Mouse (Mus musculus): Measurements from ENCODE around the gene Pdcl2. TPM values are rescaled to one million over a fixed set of nuclear protein-coding genes. Genes with fewer than 3 reads are reported as not detected.

The Pdcl2 gene
- polyA plus RNA-seq, 1 experiment from 2014 or later = not detected

DNA sequence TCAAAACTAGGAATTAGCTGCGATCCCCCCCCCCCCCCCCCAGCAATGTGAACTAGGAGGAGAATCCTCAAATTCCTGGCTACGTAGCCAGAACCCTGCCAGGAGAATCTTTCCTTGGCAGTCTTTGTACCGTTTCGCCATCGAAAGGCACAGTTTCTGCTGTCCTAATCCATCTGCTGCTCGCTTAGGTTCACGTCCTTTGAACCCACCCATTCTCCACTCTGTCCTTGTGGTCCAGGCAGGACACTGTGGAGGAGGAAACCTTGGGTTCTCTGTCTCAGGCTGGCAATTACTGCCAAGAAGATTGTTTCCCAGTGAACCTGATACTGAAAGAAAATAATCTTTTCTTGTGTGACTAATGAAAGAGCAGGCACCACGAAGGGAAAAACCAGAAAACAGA lies 25.3 kb downstream of the Pdcl2 start:
- Histone ChIP-seq H3K36me3 (ENCODE audit: control insufficient read depth, insufficient read depth, low read length) (no peaks in the 10 kb centered on the region), H3K27me3 (ENCODE audit: control insufficient read depth, insufficient read depth, low read length) (no peaks in the 10 kb centered on the region), H3K4me3 (replicated peaks; ENCODE audit: low read length) (peak overlapping the region; percentile 92), H3K9ac (ENCODE audit: low read length) (peak overlapping the region; percentile 58), H3K4me2 (ENCODE audit: low read depth, low read length) (peak overlapping the region; percentile 85), H3K9me3 (replicated peaks; ENCODE audit: control insufficient read depth, low read length) (no peaks in the 10 kb centered on the region), H3K27ac (ENCODE audit: low read length) (peak overlapping the region; percentile 62), H3K4me1 (ENCODE audit: control insufficient read depth, insufficient read depth, low read length) (peaks cover 17% of the 10 kb centered on the region)
- no peak for ATAC-seq (ENCODE audit: insufficient read depth, low FRiP score)
- WGBS = 9% methylated on average over 8 of the region's 8 CpGs

DNA sequence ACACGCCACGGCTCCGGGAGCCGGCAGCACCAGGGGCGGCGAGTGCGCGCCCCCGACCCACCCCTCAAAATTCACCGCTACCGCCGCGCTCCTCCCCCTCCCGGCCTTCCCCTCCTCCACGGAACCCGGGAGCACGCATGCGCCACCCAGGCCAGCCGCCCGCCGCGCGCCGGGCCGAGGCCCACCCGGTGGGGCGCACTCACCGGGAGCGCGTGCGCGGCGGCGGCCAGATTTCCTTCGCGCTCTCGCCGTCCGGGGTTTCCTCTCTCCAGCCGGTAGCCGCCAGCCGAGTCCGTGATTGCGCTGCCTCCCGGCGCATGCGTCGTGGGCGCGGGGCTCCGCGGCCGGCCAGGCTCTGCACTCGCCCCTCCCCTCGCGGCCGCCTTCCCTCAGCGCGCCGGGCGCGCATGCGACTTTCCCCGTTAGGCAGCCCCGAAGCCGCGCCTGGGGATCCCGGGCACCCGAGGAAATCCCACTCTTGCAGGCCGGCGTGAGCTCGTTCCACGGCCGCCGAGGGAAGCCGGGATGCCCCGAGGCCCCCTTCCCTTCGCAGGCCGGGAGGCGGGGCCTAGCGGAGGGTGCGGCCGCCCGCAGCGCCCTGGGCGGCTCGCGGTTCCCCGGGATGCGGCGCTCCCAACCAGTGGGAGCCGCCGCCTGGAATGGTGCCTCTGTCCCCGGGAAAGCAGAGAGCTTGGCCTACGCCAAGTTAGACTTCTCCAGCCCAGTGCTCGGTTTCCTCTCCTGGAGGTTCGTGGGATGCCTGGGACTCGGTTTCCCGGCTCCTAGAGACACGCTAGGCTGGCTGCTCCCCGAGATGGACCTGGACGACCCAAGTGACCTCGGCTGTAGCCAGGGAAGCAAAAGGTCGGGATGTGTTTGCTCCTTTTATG lies 26.3 kb downstream of the Pdcl2 start, which contains the start of gene Clock:
Gene Clock (minus strand): TSS at position 341 of the 890 bp plus-strand sequence.
- Histone ChIP-seq H3K27me3 (ENCODE audit: control insufficient read depth, insufficient read depth, low read length) (no peaks in the 10 kb centered on the region), H3K4me2 (ENCODE audit: low read depth, low read length) (peak within 1 kb of the TSS; percentile 85), H3K4me3 (replicated peaks; ENCODE audit: low read length) (peak within 1 kb of the TSS; percentile 92), H3K27ac (ENCODE audit: low read length) (peak within 1 kb of the TSS; percentile 98), H3K9ac (ENCODE audit: low read length) (peak within 1 kb of the TSS; percentile 97), H3K4me1 (ENCODE audit: control insufficient read depth, insufficient read depth, low read length) (peaks cover 17% of the 10 kb centered on the region), H3K36me3 (ENCODE audit: control insufficient read depth, insufficient read depth, low read length) (no peaks in the 10 kb centered on the region), H3K9me3 (replicated peaks; ENCODE audit: control insufficient read depth, low read length) (no peaks in the 10 kb centered on the region)
- ATAC-seq (ENCODE audit: insufficient read depth, low FRiP score) = peak; percentile 87
- WGBS = under 1% methylated on average over 98 of the region's 104 CpGs

DNA sequence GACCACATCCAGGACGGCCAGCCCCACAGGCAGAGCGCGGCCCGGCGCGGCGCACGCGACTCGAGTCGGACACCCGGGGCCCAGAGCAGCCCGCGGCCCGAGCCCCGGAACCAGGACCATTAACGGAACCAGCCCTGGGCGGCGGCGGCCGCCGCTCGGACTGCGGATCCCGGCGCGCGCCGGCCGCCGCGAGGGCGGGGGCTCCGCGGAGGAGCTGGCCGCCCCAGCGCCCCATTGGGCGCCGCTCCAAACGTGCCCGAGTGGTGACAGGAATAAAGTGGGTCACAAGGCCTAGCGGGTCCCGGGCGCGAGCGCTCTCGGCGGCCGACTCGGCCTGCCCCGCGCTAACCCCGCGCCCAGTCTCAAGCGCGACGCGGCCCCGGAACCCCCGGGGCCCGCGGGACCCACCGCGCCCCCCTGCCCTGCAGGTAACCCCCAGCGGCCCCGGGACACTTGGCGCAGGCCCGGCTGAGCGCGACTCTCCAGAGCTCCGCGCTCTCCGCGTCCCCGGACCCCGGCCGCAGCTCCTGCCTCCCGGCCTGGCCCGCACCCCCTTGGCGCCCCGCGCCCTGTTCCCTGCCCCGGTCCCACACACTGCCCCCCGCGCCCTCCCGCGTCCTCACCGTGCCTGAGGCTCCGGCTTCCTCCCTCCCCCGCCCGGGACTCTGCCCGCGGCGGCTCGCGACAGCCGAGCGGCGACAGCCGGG lies 27.1 kb downstream of the Pdcl2 start:
- under 1% methylated on average over 67 of the region's 100 CpGs for WGBS
- Histone ChIP-seq H3K9me3 (replicated peaks; ENCODE audit: control insufficient read depth, low read length) (no peaks in the 10 kb centered on the region), H3K4me2 (ENCODE audit: low read depth, low read length) (peak overlapping the region; percentile 77), H3K9ac (ENCODE audit: low read length) (peak overlapping the region; percentile 97), H3K4me3 (replicated peaks; ENCODE audit: low read length) (peak overlapping the region; percentile 92), H3K27me3 (ENCODE audit: control insufficient read depth, insufficient read depth, low read length) (no peaks in the 10 kb centered on the region), H3K4me1 (ENCODE audit: control insufficient read depth, insufficient read depth, low read length) (peaks cover 17% of the 10 kb centered on the region), H3K36me3 (ENCODE audit: control insufficient read depth, insufficient read depth, low read length) (no peaks in the 10 kb centered on the region), H3K27ac (ENCODE audit: low read length) (peak overlapping the region; percentile 98)
- peak; percentile 75 for ATAC-seq (ENCODE audit: insufficient read depth, low FRiP score)

DNA sequence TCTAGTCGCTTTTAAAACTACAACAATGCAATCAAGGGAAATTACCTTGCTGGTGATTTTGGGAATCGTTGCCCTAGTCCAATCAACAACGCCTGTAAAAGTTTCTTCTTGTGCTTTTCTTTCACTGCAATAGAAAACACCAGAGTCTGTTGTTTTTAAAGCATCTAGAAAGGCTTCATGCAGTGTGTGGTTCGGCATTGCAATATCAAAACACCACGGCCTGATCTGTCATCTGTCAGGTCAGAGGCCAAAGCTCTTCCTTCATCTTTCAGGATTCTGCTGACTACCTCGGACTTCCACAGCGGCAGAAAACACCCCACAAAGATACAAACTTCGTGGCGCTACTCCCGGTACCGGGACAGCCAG lies 27.6 kb downstream of the Pdcl2 start:
- H3K27ac ChIP-seq (ENCODE audit: low read length) = peak overlapping the region; percentile 98
- peak overlapping the region; percentile 77 for H3K4me2 ChIP-seq (ENCODE audit: low read depth, low read length)
- ATAC-seq (ENCODE audit: insufficient read depth, low FRiP score) = no peak
- peak overlapping the region; percentile 97 for H3K9ac ChIP-seq (ENCODE audit: low read length)
- WGBS = 6% methylated on average over 11 of the region's 11 CpGs
- no peaks in the 10 kb centered on the region for H3K36me3 ChIP-seq (ENCODE audit: control insufficient read depth, insufficient read depth, low read length)
- H3K27me3 ChIP-seq (ENCODE audit: control insufficient read depth, insufficient read depth, low read length) = no peaks in the 10 kb centered on the region
- H3K9me3 ChIP-seq (replicated peaks; ENCODE audit: control insufficient read depth, low read length) = no peaks in the 10 kb centered on the region
- peak overlapping the region; percentile 92 for H3K4me3 ChIP-seq (replicated peaks; ENCODE audit: low read length)
- H3K4me1 ChIP-seq (ENCODE audit: control insufficient read depth, insufficient read depth, low read length) = peaks cover 17% of the 10 kb centered on the region

DNA sequence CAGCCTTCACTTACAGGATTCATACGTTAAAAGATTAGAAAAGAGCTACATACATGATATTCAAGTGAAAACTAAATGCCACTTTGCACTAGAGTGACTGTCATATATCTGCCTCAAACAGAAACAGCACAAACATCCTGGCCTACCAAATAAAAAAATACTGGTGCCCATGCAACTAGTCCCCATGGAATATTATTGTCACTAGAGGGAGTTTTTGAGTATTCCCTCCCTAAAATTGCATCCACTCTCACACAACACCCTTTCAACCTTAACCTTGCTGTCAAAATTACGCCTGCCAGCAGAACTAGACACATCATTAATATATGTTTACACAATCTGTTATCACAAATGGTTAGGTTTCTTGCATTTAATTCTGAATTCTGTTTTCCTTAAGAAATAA lies 28.9 kb downstream of the Pdcl2 start:
- ATAC-seq (ENCODE audit: insufficient read depth, low FRiP score) = no peak
- H3K27me3 ChIP-seq (ENCODE audit: control insufficient read depth, insufficient read depth, low read length) = no peaks in the 10 kb centered on the region
- peaks cover 17% of the 10 kb centered on the region for H3K4me1 ChIP-seq (ENCODE audit: control insufficient read depth, insufficient read depth, low read length)
- no peak overlapping the region for H3K9ac ChIP-seq (ENCODE audit: low read length)
- H3K9me3 ChIP-seq (replicated peaks; ENCODE audit: control insufficient read depth, low read length) = no peaks in the 10 kb centered on the region
- no peak overlapping the region for H3K27ac ChIP-seq (ENCODE audit: low read length)
- H3K4me2 ChIP-seq (ENCODE audit: low read depth, low read length) = no peak overlapping the region
- H3K4me3 ChIP-seq (replicated peaks; ENCODE audit: low read length) = no peak overlapping the region
- WGBS = 83% methylated on average over 2 of the region's 2 CpGs
- H3K36me3 ChIP-seq (ENCODE audit: control insufficient read depth, insufficient read depth, low read length) = no peaks in the 10 kb centered on the region

DNA sequence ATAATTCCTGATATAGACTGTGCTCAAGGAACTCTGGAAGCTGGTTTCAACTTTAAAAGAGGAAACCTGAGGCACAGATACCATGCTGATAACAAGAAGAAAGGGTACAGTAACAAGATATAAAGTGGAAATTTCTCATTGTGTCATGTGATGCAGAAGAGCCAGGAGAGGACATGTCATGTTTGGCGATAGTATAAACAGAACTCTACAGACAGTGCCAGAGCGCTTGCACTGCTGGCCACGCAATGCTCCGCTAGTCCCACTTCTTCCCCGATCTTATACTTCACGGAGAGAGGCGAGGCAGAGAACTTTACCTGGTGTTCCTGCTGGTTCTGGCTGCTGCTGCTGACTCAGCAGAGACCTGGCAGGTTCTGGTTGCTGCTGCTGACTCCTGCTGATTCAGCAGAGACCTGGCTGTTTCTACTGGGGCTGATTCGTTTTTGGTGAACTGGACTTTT lies 41.7 kb downstream of the Pdcl2 start:
- H3K4me3 ChIP-seq (replicated peaks; ENCODE audit: low read length) = no peak overlapping the region
- H3K27ac ChIP-seq (ENCODE audit: low read length) = no peak overlapping the region
- no peak for ATAC-seq (ENCODE audit: insufficient read depth, low FRiP score)
- no peak overlapping the region for H3K4me2 ChIP-seq (ENCODE audit: low read depth, low read length)
- 0 out of 2 replicates have a peak, but pooled peaks cover 2% of the 10 kb centered on the region for H3K4me1 ChIP-seq (ENCODE audit: control insufficient read depth, insufficient read depth, low read length)
- no peaks in the 10 kb centered on the region for H3K27me3 ChIP-seq (ENCODE audit: control insufficient read depth, insufficient read depth, low read length)
- H3K9me3 ChIP-seq (replicated peaks; ENCODE audit: control insufficient read depth, low read length) = no peaks in the 10 kb centered on the region
- H3K36me3 ChIP-seq (ENCODE audit: control insufficient read depth, insufficient read depth, low read length) = no peaks in the 10 kb centered on the region
- H3K9ac ChIP-seq (ENCODE audit: low read length) = no peak overlapping the region
- 77% methylated on average over 8 of the region's 8 CpGs for WGBS

DNA sequence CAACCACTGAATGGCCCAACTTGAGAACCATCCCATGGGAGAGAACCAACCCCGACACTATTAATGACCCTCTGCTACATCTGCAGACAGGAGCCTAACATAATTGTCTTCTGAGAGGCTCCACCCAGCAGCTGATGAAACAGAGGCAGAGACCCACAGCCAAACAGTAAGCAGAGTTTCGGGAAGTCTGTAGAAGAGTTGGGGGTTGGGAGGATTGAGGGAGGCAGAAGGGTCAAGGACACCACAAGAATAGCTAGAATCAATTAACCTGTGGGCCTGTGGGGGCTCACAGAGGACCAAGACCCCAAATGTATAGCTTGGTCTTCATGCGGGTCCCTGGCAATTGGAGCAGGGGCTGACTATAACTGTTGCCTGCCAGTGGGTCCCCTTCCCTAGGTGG lies 42.7 kb downstream of the Pdcl2 start:
- 89% methylated on average over 3 of the region's 3 CpGs for WGBS
- Histone ChIP-seq H3K4me2 (ENCODE audit: low read depth, low read length) (no peak overlapping the region), H3K9me3 (replicated peaks; ENCODE audit: control insufficient read depth, low read length) (no peaks in the 10 kb centered on the region), H3K4me1 (ENCODE audit: control insufficient read depth, insufficient read depth, low read length) (0 out of 2 replicates have a peak, but pooled peaks cover 2% of the 10 kb centered on the region), H3K36me3 (ENCODE audit: control insufficient read depth, insufficient read depth, low read length) (no peaks in the 10 kb centered on the region), H3K4me3 (replicated peaks; ENCODE audit: low read length) (no peak overlapping the region), H3K27me3 (ENCODE audit: control insufficient read depth, insufficient read depth, low read length) (no peaks in the 10 kb centered on the region), H3K9ac (ENCODE audit: low read length) (no peak overlapping the region), H3K27ac (ENCODE audit: low read length) (no peak overlapping the region)
- ATAC-seq (ENCODE audit: insufficient read depth, low FRiP score) = no peak

DNA sequence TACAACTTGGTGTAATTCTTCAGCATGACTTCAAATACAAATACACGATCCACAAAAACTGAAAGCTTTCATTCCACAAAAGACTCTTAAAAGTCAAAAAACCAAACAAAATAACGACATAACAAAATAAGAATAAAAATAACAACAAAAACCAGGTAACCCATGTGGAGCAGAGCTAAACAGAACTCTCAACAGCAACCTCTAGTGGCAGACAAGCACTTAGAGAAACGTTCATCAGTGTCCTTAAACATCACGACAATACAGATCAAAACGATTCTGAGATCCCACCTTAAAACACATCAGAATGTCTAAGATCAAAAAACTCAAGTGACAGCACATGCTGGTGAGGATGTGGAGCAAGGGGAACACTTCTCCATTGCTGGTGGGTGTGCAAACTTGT lies 43.9 kb downstream of the Pdcl2 start:
- WGBS = 77% methylated on average over 5 of the region's 5 CpGs
- Histone ChIP-seq H3K36me3 (ENCODE audit: control insufficient read depth, insufficient read depth, low read length) (no peaks in the 10 kb centered on the region), H3K27me3 (ENCODE audit: control insufficient read depth, insufficient read depth, low read length) (no peaks in the 10 kb centered on the region), H3K9me3 (replicated peaks; ENCODE audit: control insufficient read depth, low read length) (no peaks in the 10 kb centered on the region), H3K4me2 (ENCODE audit: low read depth, low read length) (no peak overlapping the region), H3K27ac (ENCODE audit: low read length) (no peak overlapping the region), H3K4me1 (ENCODE audit: control insufficient read depth, insufficient read depth, low read length) (0 out of 2 replicates have a peak, but pooled peaks cover 2% of the 10 kb centered on the region), H3K9ac (ENCODE audit: low read length) (no peak overlapping the region), H3K4me3 (replicated peaks; ENCODE audit: low read length) (no peak overlapping the region)
- no peak for ATAC-seq (ENCODE audit: insufficient read depth, low FRiP score)

DNA sequence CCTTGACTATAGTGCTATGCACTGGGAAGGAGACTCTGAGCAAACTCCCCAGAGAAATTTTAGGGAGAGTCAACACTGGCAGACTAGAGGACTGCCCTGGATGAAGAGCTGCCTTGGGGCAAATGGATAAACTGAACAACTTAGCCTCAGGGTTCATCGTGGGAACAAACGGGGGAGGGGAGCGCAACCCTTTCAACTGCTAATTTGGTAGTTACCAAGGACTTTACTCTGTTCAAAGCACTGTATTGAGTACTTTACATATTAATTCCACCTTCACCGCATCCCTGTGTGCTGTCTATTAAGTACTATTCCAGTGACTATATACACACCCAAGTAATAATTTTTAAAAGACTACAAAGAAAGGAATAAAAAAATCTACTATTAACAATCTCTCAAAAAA lies 45.3 kb downstream of the Pdcl2 start:
- Histone ChIP-seq H3K36me3 (ENCODE audit: control insufficient read depth, insufficient read depth, low read length) (no peaks in the 10 kb centered on the region), H3K4me1 (ENCODE audit: control insufficient read depth, insufficient read depth, low read length) (0 out of 2 replicates have a peak, but pooled peaks cover 2% of the 10 kb centered on the region), H3K27ac (ENCODE audit: low read length) (no peak overlapping the region), H3K27me3 (ENCODE audit: control insufficient read depth, insufficient read depth, low read length) (no peaks in the 10 kb centered on the region), H3K4me2 (ENCODE audit: low read depth, low read length) (no peak overlapping the region), H3K9me3 (replicated peaks; ENCODE audit: control insufficient read depth, low read length) (no peaks in the 10 kb centered on the region), H3K9ac (ENCODE audit: low read length) (no peak overlapping the region), H3K4me3 (replicated peaks; ENCODE audit: low read length) (no peak overlapping the region)
- ATAC-seq (ENCODE audit: insufficient read depth, low FRiP score) = no peak
- 75% methylated on average over 4 of the region's 4 CpGs for WGBS
